Mouse (Mus musculus) left cerebral cortex, postnatal 14 days (tissue): ENCODE data around the gene Ctf2. TPM values are rescaled to one million over a fixed set of nuclear protein-coding genes. Genes with fewer than 3 reads are reported as not detected.
A peak's percentile ranks its signal among the peaks of the same experiment; 100 is the strongest.
"Not testable (repeated sequence)": the region's sequence is repeated elsewhere in the genome, so short reads cannot be mapped to it uniquely, and the experiment has no call there.

Experiments used
- DNase-seq, 2 experiments: peaks; one replicate each; pipeline ENCODE4 v3.0.0; 2021 to 2022; ENCODE audit warnings: low spot score in 2 of 2, mixed read lengths in 1 of 2
- intact Hi-C: fragments of 180-260 bp; cut with DNase I; formaldehyde crosslinking; loops from one replicate; pipeline ENCODE4 v1.15.1; 2025
- long read RNA-seq, 2 experiments: library from polyadenylated mRNA; stranded (forward); transcript quantifications; one replicate each; pipeline ENCODE4 v2.0.0; 2021
- total RNA-seq, 2 experiments: library from RNA; stranded (reverse); gene quantifications; 2 replicates each; pipeline ENCODE4 v1.2.3; 2021

Ctf2 gene
- total RNA-seq: not detected
- long read RNA-seq, experiment 1: 0 reads
- long read RNA-seq, experiment 2: 0 reads

DNA sequence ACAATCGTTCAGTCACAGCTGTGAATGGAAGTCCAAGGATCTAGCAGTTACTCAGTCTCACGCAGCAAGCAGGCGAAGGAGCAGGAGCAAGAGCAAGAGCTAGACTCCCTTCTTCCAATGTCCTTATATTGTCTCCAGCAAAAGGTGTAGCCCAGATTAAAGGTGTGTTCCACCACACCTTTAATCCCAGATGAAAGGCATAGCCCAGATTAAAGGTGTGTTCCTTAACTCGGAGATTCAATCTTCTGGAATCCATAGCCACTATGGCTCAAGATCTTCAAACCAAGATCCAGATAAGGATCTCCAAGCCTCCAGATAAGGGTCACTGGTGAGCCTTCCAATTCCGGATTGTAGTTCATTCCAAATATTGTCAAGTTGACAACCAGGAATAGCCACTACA lies at the start of gene Ctf2:
Ctf2 (minus strand) TSS at position 101 of the 400 bp plus-strand sequence.
- intact Hi-C loops, DNase-seq: not testable (repeated sequence)

DNA sequence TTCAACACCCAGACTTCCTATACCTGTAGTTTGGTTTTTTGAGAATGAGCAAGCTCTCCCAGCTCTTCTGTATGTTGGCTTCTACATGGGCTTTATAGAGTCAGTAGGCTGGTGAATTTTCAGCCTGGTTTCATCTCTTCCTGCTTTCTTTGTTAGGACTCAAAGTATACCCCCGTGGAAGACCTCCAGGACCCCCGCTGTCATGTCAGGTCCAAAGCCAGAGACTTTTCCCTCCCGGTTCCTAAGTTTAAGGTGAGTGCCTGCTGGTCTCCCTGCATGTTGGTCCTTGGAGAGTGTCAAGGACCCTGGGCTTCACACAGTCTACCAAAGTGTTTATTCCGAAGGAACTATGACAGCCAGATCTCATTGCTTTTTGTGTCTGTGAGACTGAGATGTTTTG lies 46.4 kb upstream of the Ctf2 start:
- DNase-seq: no peak
- intact Hi-C loops: no loop called here

DNA sequence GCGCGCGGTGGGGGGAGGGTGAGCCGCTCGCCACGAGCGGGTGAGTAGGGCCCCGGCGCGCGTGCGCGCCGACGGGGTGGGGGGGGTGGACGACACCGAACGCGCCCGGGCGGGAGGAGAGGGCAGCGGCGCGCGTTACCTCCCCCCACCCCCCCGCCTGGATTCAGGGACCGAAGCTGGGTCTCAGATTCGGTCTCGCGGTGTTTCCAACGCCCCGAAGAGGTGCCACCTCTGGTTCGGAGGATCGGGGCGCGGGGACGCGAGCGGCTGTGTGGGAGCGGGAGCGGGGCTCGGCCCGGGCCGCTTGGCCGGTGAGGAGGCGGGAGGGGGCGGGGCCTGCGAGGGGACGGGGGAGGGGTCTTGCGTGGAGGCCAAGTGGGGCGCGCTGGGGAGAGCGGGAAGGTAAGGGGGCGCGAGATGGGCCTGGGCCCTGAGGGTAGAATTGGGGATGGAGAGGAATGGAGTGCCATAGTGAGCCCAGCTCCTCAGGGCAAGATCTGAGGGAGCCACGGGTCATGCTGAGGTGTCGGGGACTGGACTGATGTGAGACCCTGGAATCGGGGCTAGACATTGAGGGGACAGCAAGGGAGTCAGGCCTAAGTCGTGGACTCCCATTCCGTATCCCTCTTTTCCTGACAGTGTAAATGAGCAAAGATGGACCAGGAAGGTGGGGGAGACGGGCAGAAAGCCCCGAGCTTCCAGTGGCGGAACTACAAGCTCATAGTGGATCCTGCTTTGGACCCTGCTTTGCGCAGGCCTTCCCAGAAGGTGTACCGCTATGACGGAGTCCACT lies 45.7 kb upstream of the Ctf2 start:
- no peak for DNase-seq
- intact Hi-C loops: no loop called here

DNA sequence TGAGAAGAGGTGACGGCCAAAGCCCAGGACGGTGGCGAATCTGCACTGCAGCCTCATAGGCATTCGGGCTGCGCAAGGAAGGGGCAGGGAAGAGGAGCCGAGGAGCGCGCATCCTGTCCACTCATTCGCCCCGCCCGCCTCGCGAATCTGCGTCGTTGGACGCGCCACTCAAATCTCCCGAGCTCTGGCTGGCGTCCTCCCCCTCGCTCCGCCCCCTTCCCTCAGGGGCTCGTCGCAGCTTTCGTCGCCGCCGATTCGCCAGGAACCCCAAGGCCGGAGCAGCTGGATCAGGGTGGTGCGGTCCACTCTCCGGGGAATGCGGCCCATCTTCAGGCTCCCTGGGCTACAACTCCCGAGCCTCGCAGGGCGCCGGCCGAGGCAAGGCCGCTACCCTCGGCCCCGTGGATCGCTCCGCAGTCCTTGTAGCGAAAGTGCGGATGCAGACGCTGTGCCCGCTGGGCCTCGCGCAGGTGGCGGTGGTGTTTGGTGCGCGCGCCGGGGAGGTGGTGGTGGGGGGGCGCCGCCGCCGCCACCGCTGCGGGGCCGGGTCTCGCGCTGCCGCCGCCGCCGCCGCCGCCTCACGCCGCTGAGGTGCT lies 45.0 kb upstream of the Ctf2 start:
- DNase-seq: peak; percentile 97 to 98
- intact Hi-C loops: no loop called here

DNA sequence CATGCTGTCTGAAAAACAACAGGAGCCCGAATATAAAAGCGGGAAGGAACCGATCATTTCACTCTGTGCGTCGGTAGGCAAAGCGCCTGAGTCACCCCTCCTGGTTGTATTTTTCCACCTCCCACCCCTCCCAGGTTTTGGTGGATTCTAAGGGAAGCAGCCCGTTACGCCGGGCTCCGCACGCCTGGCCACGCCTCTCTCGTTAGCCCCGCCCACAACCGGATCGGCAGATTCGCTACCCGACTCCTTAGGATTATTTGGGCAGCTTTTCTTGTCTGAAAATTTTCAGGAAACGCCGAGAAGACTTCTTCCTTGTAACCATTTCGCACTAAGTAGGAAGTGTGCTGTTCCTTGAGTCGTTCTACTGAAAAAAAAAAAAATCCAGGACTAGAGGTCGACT lies 44.5 kb upstream of the Ctf2 start, which contains the start of gene Setd1a:
Setd1a (plus strand) TSS at position 245 of the 400 bp plus-strand sequence.
- DNase-seq: peak; percentile 89
- intact Hi-C loops: no loop called here

DNA sequence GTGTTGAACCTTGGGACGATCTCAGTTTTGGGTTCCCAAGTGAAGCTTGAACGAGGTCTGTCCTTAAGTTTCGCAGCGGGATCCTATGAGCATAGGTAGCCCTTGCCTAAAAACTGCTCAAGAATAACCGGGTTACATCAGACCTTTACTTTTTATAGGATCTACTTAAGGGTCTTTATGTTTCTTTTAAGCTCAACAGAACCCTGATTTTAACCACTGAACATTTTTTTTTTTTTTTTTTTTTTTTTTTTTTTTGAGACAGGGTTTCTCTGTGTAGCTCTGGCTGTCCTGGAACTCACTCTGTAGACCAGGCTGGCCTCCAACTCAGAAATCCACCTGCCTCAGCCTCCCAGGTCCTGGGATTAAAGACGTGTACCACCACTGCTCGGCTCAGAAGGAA lies 43.9 kb upstream of the Ctf2 start:
- intact Hi-C loops: not testable (repeated sequence)

DNA sequence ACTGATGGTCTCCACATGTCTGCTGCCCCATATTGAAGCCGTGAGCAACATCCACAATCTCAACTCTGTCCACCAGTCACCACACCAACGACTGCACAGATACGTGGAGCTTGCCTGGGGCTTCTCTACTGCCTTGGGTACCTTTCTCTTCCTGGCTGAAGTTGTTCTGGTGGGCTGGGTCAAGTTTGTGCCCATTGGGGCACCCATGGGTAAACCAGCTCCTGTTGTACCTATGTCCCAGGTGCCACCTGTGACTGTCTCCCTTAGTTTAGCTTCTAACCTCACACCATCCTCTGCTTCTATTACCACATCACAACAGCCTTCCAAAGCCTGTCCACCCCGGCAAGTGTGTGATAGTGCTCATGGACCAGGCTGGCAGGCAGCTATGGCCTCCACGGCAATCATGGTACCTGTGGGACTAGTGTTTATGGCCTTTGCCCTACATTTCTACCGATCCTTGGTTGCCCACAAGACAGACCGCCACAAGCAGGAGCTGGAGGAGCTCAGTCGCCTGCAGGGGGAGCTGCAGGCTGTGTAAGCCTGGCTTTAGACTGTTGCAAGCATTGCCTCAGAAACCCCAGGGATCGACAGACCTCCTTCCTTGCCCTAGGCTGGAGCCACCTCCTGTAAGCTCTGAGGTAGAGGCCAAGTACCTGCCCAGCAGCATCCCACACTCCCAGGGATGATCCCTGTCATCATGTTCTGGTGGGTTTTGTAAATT lies 41.9 kb upstream of the Ctf2 start:
- peak; percentile 70 to 74 for DNase-seq
- intact Hi-C loops: no loop called here

More for the DNA sequence above, 43.9 kb upstream of the Ctf2 start:
- not testable (repeated sequence) for DNase-seq

DNA sequence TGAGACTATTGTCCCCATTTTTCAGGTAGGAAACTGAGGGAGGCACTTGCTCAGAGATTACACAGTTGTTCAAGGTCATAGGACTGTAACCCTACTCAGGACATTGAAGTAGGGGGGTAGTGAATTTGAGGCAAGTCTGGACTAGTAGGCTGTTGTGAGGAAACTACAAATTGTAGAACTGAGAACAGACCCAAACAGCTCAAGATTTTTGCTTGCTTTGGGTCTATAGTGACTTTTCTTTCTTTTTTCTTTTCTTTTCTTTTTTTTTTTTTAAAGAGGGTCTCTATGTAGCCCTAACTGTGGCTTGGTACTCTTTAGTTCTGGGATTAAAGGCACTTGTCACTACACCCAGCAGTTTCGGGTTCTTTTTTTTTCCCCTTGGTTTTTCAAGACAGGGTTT lies 40.6 kb upstream of the Ctf2 start:
- DNase-seq: no peak
- intact Hi-C loops: no loop called here

DNA sequence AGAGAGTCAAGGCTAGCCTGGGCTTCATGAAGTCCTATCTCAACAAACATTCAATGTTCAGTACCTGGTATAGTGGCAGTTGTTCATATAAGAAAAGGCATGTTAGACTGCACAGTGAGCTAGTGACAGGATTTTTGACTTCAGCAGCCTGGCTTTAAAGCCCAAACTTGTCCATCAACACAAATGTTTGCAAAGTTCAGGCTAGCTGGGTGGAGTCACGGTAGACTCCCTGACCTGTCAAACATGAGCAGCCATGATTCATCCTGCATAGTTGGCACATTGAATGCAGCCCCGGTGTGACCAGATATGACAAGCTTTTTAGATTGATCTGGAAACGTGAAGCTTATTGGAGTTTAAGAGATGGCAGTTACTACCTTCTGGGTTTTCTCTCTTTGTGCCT lies 40.1 kb upstream of the Ctf2 start:
- intact Hi-C loops: no loop called here
- no peak for DNase-seq

DNA sequence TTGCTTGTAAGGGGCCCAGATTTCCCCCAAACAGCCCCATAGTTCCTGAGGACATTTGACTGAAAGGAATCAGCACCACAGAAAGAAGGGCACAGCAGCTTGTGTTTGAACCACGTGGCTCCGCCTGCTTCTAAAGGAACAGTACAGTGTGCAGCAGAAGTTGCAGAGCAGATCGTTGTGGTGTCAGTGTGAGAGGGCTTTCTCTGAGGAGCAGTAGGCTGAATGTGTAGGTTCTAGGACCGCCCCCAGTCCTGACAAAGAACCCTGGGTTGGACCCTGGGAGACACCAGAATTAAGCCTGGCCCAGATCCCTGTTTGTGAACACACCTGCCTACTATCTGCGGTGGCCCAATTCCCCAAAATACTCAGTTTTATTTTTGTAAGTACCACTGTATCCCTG lies 39.3 kb upstream of the Ctf2 start:
- intact Hi-C loops: no loop called here
- peak; percentile 62 to 80 for DNase-seq

DNA sequence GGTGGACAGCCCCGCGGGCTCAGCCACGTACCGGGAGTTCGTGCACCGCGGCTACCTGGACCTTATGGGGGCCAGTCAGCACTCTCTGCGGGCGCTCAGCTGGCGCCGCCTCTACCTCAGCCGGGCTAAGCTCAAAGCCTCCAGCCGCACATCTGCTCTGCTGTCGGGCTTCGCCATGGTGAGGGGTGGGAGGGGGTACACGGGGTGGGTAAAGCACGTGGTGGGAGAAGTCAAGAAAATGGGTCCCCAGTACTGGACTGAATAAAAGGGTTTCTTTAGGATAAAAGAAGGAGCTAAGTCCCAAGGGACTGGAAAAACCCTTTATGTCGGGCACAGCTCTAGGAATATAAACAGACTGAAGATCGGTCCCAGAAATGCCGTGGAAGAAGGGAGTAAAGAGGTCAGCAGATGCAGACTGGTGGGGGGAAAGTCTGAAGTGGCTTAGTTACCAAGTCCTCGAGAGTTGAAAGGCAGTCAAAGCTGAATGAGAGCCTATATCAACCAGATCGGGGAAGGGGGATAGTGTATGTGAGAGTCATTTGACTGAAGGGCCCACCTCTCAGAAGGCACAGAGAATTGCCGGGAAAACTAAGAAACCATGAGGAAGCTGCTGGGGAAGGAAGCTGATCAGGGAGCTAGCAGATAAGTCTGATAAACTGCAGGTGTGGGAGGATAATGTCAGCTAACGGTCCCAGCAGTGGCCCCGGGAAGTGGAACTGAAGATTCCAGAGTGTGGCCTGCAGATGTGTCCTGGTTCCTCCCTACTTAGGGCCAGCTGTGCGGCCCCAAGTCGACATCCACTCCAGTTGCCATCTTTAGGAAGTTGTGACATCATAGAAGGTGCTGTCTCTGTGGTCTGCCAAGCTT lies 38.3 kb upstream of the Ctf2 start:
- DNase-seq: no peak
- intact Hi-C loops: no loop called here

DNA sequence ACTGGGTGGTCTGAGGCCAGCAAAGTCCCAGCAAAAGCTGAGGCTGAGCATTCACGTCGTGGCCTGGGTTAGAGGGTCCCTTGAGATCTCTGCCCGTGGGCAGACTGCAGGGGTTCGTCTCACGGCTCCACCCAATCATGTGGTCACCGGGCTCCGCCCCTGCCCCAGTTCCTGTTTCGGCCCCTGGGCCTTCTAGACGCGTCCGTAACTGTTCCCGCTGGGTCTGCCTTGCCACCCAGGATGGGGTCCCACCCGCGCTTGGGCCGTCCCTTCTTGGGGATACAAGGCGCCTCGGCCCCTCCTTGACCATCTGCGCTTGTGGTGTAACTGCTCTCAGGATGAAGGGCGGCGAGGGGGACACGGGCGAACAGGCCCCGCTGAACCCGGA lies 37.7 kb upstream of the Ctf2 start, which contains the start of gene Orai3:
Orai3 (plus strand) TSS at position 165 of the 388 bp plus-strand sequence.
- peak; percentile 84 to 86 for DNase-seq
- intact Hi-C loops: no loop called here

DNA sequence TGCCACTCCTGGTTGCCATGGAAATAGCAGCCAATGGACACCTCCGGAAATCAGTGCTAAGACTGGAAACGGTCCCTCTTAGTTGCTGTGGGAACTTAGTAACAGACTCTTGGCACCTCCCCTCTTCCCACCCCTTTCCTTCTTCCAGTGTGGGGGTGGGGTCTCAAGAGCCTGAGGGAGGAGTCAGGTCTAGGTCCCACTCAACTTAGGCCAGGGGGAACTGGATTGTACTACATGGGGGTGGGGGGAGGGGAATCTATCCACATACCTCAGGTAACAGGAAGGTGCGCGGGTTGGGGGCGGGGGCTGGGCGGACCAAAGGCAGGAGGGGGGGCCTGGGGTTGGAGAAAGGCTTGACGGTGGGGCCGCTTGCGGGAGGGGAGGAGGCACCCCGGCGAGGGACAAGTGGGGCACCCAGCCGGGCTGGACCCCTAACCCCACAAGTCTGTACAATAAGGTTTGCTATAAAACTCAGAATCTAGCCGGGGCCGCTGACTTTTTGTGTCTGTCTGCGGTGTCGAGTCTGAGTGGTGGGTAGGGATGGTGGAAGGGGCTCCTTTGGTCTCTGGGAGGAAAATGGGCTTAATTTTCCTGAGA lies 37.1 kb upstream of the Ctf2 start:
- intact Hi-C loops: no loop called here
- DNase-seq: peak; percentile 98 to 99

DNA sequence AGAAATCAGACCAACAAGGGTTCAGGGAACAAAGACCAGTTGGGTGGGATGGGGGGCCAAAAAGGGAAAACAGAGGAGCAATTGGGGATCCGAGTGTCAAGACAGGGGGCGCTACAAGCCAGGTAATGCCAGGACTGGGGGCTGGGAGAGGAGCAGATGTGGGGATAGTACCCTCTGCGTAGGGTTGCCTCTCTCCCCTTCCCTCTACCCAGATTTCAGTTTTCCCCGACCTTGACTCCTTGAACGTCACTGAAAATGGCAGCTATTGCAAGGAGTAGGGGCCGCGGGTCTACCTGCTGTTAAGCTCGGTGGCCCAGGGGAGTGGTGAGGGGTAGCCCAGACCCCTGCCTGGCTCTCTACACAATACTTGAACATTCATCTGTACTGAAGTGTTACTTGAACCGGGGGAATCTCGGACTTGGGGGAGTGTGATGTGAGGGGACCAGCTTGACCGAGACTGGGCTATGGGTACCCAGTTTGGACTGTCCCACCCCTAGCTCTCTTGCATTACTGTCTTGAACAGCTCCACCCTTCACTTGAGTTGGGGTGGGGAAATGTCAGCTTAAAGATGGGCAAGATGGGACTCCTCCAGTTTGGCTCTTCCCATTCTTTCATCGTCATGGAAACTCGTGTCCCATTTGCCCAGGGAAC lies 36.5 kb upstream of the Ctf2 start:
- no peak for DNase-seq
- intact Hi-C loops: no loop called here

DNA sequence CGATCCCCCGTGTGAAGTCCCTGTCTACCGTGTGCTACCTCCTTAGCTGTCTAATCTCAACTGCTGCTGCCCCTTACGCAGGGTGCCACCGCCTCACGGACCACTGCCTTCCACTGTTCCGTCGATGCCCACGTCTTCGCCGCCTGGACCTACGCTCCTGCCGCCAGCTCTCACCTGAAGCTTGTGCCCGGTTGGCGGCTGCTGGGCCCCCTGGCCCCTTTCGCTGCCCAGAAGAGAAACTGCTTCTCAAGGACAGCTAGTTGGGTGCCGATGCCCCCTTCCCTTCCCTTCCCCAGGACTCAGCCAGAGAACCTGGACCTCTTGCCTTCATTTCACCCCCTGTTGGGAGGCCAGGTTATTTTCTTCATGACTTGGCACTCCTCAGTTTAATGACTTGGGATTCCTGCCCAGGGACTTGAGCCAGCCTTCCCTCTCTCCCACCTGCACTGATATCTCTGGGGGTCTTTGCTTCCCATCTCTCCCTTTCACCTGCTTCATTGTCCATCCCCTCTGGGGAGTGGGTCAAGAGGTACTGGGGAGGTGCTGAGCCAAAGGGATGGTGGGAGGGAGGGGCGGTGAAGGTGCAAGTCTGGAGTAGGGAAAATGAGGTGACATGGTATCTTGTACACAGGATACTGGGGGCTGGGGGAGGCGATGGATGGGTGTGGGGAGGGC lies 35.8 kb upstream of the Ctf2 start:
- DNase-seq: no peak
- intact Hi-C loops: no loop called here

DNA sequence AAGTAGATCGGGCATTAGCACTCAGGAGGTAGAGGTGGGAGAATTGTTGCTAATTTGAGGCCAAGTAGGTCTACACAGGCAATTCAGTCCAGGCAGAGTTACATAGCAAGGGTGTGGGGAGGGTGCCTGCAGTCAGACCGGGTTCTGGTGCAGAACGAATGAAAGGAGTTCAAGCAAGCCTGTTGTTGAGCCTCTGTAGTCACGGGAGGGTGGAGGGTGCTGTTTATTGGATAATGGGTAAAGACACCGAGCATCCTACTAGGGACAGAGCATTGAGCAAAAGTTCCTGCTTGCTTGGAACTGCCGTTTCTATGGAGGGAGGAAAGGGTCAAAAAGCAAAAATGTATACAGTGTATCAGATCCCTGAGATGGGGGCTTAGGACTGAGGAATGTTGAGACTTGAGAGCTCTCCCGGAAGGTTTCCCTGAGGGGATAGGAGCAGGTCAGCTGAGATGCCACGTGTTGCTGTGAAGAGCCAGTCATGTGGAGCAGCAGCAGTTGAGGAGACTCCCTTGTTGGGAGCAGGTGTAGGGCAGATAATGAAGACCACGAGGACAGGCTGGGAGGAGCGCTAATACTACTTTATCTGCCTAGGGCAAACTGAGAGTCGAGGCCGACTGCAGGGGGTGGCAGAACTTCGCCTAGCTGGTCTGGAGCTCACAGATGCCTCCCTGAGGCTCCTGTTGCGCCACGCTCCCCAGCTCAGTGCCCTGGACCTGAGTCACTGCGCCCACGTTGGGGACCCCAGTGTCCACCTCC lies 35.1 kb upstream of the Ctf2 start:
- intact Hi-C loops: no loop called here
- no peak for DNase-seq

DNA sequence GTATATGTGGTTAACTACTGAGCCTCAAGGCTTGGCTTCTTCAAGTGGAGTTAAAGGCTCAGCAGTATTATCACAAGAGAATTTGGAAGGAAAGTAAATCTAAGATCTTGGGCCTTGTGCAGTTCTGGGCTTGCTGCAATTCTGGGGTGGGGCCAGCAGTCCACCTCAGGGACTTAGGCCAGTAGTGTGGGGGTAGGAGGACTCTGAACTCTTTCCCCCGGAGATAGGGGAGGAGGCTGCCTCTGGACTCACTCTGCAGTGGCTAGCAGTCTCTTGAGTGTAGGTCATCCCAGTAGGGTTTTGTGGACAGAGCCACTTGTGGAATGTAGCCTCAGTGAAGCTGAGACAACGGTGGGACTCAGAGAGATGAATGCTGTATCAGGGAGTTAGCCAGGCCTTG lies 33.8 kb upstream of the Ctf2 start:
- intact Hi-C loops: no loop called here
- DNase-seq: no peak
